Mouse (Mus musculus) testis, adult 2 months (tissue): Measurements from ENCODE around the gene Dctn2. TPM values are rescaled to one million over a fixed set of nuclear protein-coding genes. Genes with fewer than 3 reads are reported as not detected.

Source experiments
- H3K27ac ChIP-seq: fragments of 200-500 bp; 2 replicates; pipeline ENCODE4 v1.5.1; 2012; ENCODE audit warnings: low read depth, low read length; ENCODE audit not compliant: control insufficient read depth, insufficient read depth
- H3K27me3 ChIP-seq: fragments of 200-500 bp; 2 replicates; pipeline ENCODE4 v1.6.1; 2012; ENCODE audit warnings: mild to moderate bottlenecking, low read length, moderate library complexity; ENCODE audit not compliant: control insufficient read depth, insufficient read depth
- H3K36me3 ChIP-seq: fragments of 200-500 bp; 2 replicates; pipeline ENCODE4 v1.6.1; 2012; ENCODE audit warnings: mild to moderate bottlenecking, low read length; ENCODE audit not compliant: control insufficient read depth, insufficient read depth
- H3K4me1 ChIP-seq: fragments of 200-500 bp; 2 replicates; pipeline ENCODE4 v1.6.1; 2012; ENCODE audit warnings: low read length; ENCODE audit not compliant: control insufficient read depth, insufficient read depth
- H3K4me3 ChIP-seq: fragments of 200-500 bp; 2 replicates; pipeline ENCODE4 v1.5.1; 2012; ENCODE audit warnings: low read depth, mild to moderate bottlenecking, low read length, moderate library complexity, mixed read lengths; ENCODE audit not compliant: control insufficient read depth
- CTCF ChIP-seq: fragments of 200-500 bp; IDR thresholded peaks from 2 replicates; pipeline ENCODE4 v1.5.1; 2012; ENCODE audit warnings: low read depth, mild to moderate bottlenecking, inconsistent platforms, low read length, moderate library complexity; ENCODE audit not compliant: control insufficient read depth, insufficient read depth, insufficient replicate concordance
- POLR2A ChIP-seq: fragments of 200-500 bp; IDR thresholded peaks from 2 replicates; pipeline ENCODE4 v1.6.1; 2012; ENCODE audit warnings: low read depth, mild to moderate bottlenecking, inconsistent platforms, low read length, moderate library complexity; ENCODE audit not compliant: control insufficient read depth
- polyA plus RNA-seq: library from polyadenylated mRNA; depleted of rRNA; stranded (reverse); fragments of >200 nt; gene quantifications from 2 replicates; pipeline ENCODE4 v1.2.3, GENCODE M21; 2012

Dctn2 gene
- polyA plus RNA-seq, 1 experiment = 391 TPM

- H3K27ac ChIP-seq = no peak overlapping the region
- no peaks in the 10 kb centered on the region for H3K27me3 ChIP-seq
- H3K36me3 ChIP-seq = no peaks in the 10 kb centered on the region
- H3K4me1 ChIP-seq = peaks cover 5% of the 10 kb centered on the region
- no peak overlapping the region for H3K4me3 ChIP-seq
- TF ChIP-seq CTCF (no peak), POLR2A (no peak)
Measured at GRCm38 (mm10) chr10:127227163-127227562, 39.0 kb upstream of the Dctn2 start.

DNA sequence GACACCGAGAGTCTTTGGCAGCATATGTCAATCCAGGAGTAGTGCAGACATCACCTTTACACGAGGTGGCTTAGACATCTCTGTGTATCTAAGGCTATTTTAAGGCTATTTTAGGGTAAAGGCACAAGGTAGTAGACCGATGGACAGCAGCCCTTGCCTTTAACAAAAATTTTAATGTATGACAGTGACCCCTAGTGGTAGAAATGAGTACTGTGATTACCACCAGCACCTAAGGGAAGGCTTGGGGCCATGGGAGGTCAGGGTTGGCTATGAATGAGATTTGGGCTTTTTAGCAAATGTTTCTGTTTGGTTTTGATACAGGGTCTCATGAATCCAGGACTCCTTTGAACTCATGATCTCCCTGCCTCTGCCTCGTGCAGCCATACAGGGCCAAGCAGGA is 37.3 kb upstream of the Dctn2 start:
- Histone ChIP-seq H3K27ac (no peak overlapping the region), H3K36me3 (no peaks in the 10 kb centered on the region), H3K4me1 (peaks cover 5% of the 10 kb centered on the region), H3K27me3 (no peaks in the 10 kb centered on the region), H3K4me3 (no peak overlapping the region)
- TF ChIP-seq POLR2A (no peak), CTCF (0 out of 2 replicates have a peak, but pooled peaks have one; percentile 16)

- Histone ChIP-seq H3K4me3 (no peak overlapping the region), H3K27ac (no peak overlapping the region), H3K4me1 (peaks cover 5% of the 10 kb centered on the region), H3K27me3 (no peaks in the 10 kb centered on the region), H3K36me3 (no peaks in the 10 kb centered on the region)
- TF ChIP-seq POLR2A (no peak), CTCF (no peak)
Measured at GRCm38 (mm10) chr10:127230693-127231092, 35.5 kb upstream of the Dctn2 start.

DNA sequence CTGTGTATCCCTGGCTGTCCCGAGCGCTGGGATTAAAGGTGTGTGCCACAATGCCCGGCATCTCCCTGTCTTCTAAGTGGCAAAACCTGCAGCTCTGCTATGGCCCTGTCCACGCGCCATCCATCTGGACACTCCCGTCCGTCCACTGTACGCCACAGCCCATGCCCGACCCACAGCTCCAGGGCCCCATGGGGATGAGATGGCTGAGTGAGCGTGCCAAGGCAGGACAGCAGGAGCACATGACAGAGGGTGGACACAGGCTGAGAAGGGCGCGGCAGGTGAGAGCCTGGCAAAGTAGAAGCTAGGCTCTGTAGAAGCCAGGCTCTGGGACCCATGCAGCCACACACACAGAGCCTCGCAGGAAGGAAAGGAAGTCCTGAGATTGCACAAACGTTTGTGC is 34.4 kb upstream of the Dctn2 start:
- Histone ChIP-seq H3K4me3 (no peak overlapping the region), H3K36me3 (no peaks in the 10 kb centered on the region), H3K27me3 (no peaks in the 10 kb centered on the region), H3K4me1 (peaks cover 5% of the 10 kb centered on the region), H3K27ac (no peak overlapping the region)
- no peak for TF ChIP-seq POLR2A

DNA sequence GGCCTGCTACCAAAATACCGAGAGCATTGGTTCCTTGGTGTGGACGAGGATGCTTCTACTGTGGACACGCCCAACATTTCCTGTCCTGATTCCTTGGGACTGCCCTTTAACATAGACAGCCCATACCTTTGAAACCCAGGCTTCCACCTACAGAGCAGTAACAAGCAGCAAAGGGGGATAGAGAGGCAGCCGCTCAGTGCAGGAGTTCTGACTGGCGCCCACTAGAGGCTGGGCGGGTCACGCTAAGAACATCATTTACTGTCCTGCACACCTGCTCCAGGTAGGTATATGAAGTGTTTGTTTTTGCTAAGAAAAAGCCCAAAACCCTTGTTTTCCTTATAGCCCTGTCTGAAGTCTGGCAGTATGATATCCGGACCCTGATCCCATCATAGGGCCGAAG is 33.0 kb upstream of the Dctn2 start:
- Histone ChIP-seq H3K27ac (no peak overlapping the region), H3K27me3 (no peaks in the 10 kb centered on the region), H3K36me3 (no peaks in the 10 kb centered on the region), H3K4me3 (no peak overlapping the region), H3K4me1 (peaks cover 5% of the 10 kb centered on the region)
- peak; percentile 47; the same call in 1 of the 2 replicates for TF ChIP-seq CTCF
- no peak for TF ChIP-seq POLR2A

DNA sequence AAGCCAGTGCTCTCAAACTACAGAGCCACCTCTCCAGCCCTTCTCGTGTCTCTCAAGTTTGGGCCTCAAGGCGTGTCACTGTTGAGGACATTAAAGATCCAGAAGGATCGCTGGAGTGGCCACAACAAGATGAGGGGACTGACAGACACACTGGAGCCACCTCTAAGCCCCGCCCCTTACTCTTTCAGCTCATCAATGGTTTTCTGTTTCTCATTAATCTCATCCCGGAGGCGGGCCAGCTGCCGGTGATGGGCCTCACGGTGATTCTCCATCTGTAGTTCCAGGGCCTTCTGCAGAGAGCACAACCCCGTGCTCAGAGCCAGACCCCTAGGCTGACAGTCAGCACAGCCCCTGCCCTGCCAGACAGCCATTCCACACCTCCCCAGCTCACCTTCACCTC is 29.6 kb upstream of the Dctn2 start:
- no peaks in the 10 kb centered on the region for H3K36me3 ChIP-seq
- no peak overlapping the region for H3K27ac ChIP-seq
- no peak overlapping the region for H3K4me3 ChIP-seq
- no peaks in the 10 kb centered on the region for H3K27me3 ChIP-seq
- no peaks in the 10 kb centered on the region; the same call in 1 of the 2 replicates for H3K4me1 ChIP-seq
- TF ChIP-seq CTCF = no peak
- no peak for TF ChIP-seq POLR2A

- no peak for TF ChIP-seq CTCF
- TF ChIP-seq POLR2A = no peak
- no peak overlapping the region for H3K4me3 ChIP-seq
- H3K36me3 ChIP-seq = no peaks in the 10 kb centered on the region
- H3K27ac ChIP-seq = no peak overlapping the region
- no peaks in the 10 kb centered on the region for H3K4me1 ChIP-seq
- H3K27me3 ChIP-seq = no peaks in the 10 kb centered on the region
Measured at GRCm38 (mm10) chr10:127238241-127238824, 27.8 kb upstream of the Dctn2 start.

GRCm38 (mm10) chr10:127250810-127251209 is 15.4 kb upstream of the Dctn2 start:
- Histone ChIP-seq H3K4me1 (no peaks in the 10 kb centered on the region), H3K36me3 (no peaks in the 10 kb centered on the region), H3K27me3 (no peaks in the 10 kb centered on the region), H3K4me3 (no peak overlapping the region), H3K27ac (no peak overlapping the region)
- TF ChIP-seq POLR2A (no peak), CTCF (no peak)
